Mouse (Mus musculus) left cerebral cortex, postnatal 25 days (tissue): ENCODE measurements around the gene Zfp219. TPM values are rescaled to one million over a fixed set of nuclear protein-coding genes. Genes with fewer than 3 reads are reported as not detected.
A peak's percentile ranks its signal among the peaks of the same experiment; 100 is the strongest.

Source experiments
- DNase-seq, 2 experiments: peaks; one replicate each; pipeline ENCODE4 v3.0.0; 2022; ENCODE audit warnings: low spot score in 2 of 2, mixed read lengths in 1 of 2
- intact Hi-C: fragments of 180-260 bp; cut with DNase I; formaldehyde crosslinking; loops from one replicate; pipeline ENCODE4 v1.15.1; 2025
- total RNA-seq, 2 experiments: library from RNA; stranded (reverse); gene quantifications; 2 replicates each; pipeline ENCODE4 v1.2.3; 2021

Zfp219 gene
- total RNA-seq, 2 experiments from 2014 or later, result 32.0 to 36.3 TPM

DNA sequence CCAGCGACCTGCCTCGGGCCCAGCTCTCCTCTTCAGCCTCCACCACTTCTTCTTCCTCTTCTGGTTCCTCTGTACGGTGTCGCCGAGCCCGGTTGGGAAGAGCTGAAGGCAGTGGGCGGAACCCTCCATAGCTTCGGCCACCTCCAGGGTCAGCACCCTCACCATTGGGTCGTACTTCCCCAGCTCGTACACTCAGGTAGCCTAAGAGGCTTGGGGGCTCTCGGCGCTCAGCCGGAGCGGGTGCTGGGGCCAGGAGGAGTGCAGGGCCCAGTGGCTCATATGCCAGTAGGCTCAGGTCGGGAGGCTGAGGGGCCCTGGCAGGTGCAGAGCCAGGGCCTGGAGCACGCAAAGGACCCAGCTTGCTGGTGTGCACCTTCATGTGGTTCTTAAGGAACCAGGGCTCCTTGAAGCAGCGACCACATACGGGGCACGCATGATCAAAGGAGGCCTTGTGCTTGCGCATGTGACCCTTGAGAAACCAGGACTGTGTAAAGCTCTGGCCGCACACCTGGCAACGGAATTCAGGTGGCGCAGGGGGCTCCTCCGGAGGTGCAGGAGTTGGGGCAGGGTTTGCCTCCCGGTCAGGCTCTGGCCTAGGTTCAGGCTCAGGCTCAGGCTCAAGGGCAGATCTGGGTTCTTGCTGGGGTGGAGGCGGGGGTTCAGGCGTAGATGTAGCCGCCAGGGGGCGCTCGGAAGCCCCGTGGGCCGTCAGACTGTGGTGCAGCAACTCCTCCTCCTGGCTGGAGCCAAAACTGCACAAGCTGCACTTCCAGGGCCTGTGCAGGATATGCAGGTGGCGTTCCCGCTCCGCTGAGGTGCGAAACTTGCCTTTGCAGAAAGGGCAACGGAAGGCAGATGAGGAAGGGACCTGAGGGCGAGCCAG, 12.0 kb downstream of the Zfp219 start:
- DNase-seq, result peak; percentile 92 to 93
- intact Hi-C loops, result loop anchor here (2.0 to 5.0 kb wide), 2 partner anchors 24 to 106 kb away; partner anchors contain the start of gene Arhgef40

DNA sequence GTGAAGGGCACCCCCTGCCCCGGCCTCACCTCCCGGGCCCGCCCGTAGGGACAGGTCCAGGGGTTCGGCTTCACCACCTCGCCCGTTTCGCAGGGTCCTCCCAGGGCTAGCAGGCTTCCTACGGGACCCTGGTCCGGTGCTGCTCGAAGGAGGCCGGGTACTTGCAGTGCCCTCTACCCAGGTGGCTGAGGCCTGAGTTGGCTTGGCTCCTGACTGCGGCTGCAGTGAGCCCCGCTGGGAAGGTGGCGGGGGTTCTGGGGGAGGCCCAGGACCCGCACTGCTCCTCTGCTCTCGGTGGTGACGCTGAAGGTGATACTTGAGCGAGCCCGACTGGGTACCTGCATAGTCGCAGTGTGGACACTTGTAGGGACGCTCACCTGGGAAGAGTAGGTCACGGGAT, 13.8 kb downstream of the Zfp219 start:
- DNase-seq, result no peak
- intact Hi-C loops, result loop anchor here (5.0 kb wide), 1 partner anchor 104 kb away; no protein-coding TSS in a partner anchor

DNA sequence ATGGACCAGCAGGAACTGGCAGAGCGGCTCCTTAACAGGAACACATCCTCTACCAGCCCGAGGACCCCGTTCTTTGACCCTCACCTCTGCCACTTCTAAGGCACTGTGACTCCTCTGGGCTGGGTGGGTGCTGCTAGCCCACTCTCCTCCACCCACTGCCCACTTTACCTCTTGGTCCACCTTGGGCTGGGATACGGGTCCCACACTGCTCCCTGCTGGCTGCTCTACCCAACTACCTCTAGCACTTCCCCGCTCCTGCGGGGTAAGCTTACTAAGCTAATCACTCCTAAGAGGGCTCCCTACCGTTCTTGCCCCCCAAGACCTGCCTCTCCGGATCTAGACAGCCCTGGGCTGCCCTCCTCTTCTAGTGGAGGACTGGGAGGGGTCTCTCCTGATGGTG, 14.3 kb downstream of the Zfp219 start:
- no peak for DNase-seq
- intact Hi-C loops, result loop anchor here (5.0 kb wide), 1 partner anchor 104 kb away; no protein-coding TSS in a partner anchor

DNA sequence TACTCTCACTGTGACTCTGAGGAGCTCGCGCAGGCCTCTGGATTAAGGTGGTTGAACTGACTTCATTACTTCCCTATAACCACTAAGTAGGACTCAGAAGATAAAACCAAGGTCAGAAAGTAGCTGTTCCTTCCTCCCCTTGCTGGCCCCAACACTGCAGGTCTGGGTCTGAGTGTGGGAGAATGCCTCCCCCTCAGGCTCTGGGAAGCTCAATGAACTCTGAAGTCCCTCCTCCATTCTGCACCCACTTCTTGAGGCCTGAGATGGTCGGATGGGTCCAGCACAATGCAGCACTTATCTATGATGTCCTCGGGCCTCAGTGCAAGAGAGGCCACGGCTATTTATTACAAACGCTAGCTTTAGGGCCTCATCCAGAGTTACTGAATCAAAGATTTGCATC, 14.9 kb downstream of the Zfp219 start:
- intact Hi-C loops, result loop anchor here (5.0 kb wide), 1 partner anchor 103 kb away; no protein-coding TSS in a partner anchor
- no peak for DNase-seq

DNA sequence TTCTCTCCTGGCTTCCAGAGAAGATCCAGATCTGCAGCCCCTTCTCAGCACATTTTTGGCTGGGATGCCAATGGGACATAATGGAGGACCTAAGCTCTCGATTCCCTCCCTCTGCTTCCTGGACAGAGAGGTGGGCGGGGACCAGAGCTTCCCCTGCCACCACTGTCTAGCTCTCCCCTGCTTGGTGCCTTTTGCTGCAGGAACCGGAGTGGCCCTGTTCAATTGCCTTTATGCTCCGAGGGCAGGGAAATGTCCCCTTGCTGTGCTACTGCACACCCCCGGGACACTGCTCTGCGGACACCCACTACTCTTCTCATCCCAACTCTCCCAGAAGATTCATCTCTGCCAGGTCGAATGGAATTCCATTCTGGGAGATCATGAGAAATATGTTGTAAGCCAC, 15.4 kb downstream of the Zfp219 start:
- intact Hi-C loops, result loop anchor here (5.0 kb wide), 1 partner anchor 103 kb away; no protein-coding TSS in a partner anchor
- DNase-seq, result no peak

DNA sequence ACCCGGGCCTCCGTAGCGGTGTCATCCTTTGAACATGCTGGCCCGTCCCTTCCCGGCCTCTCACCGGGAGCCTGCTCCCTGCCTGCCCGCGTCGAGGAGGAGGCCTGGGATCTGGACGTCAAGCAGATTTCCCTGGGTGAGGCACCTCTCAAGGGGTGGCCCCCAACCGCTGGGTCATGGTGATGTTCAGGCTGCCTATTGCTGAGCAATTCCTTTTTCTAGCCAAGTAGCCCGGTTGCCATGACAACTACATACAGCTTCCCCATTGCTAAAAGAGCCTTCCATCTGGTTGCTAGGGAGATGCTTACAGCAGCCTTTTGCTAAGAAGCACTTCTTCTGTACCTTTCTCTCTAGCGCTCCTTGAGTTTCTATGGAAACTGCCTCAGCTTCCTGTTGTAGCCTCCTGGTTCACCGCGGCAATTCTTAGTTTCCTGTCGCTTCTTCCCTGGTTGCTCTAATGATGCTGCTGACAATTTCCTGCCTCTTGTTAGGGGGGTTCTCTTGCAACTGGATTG, 16.5 kb downstream of the Zfp219 start:
- intact Hi-C loops, result no loop called here
- DNase-seq, result peak; percentile 88 to 97

DNA sequence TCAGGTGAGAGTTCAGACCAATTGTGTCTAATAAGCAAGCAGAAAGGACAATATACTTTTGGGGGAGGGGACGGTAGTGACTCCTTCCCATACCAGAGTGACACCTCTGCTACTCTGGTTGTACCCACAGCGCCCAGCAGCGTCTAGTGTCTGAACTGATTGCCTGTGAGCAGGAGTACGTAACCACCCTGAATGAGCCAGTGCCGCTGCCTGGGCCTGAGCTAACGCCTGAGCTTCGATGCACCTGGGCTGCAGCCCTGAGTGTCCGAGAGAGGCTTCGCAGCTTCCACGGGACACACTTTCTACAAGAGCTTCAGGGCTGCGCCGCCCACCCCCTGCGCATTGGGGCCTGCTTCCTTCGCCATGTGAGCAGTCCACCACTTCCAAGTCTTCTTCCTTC, 23.1 kb downstream of the Zfp219 start:
- intact Hi-C loops, result no loop called here
- no peak for DNase-seq

DNA sequence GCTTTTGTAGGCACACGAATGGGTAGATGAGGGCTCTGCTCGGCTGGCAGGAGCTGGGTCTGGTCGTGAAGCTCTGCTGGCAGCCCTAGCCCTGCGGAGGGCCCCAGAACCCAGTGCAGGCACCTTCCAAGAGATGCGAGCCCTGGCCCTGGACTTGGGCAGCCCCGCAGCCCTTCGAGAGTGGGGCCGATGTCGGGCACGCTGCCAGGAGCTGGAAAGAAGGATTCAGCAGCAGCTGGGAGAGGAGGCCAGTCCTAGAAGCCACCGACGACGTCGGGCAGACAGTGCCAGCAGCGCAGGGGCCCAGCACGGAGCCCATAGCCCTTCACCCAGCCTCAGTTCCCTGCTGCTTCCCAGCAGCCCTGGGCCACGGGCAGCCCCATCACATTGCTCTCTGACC, 23.7 kb downstream of the Zfp219 start:
- intact Hi-C loops, result no loop called here
- no peak for DNase-seq

DNA sequence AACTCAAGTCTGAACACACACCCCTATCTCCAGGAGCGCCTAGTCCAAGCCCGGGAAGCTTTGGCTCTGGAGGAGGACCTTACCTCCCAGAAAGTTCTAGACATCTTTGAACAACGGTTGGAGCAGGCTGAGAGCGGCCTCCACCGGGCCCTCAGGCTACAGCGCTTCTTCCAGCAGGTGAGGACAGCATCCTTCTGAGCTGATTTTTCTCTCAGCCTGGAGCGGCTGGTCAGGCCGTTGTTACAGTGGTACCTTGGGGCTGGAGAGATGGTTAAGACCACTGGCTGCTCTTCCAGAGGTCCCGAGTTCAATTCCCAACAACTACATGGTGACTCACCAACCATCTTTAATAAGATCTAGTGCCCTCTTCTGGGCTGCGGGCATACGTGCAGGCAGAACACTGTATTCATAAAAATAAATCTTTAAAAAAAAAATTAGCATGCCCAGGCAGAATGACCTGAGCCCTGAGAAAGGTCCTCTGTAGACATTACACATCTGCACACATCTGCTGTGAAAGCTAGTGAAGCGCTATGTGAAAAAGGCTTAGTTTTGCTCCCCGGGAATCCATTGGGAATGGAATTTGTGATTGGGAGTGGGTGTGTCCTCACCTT, 24.2 kb downstream of the Zfp219 start:
- no peak for DNase-seq
- intact Hi-C loops, result no loop called here

DNA sequence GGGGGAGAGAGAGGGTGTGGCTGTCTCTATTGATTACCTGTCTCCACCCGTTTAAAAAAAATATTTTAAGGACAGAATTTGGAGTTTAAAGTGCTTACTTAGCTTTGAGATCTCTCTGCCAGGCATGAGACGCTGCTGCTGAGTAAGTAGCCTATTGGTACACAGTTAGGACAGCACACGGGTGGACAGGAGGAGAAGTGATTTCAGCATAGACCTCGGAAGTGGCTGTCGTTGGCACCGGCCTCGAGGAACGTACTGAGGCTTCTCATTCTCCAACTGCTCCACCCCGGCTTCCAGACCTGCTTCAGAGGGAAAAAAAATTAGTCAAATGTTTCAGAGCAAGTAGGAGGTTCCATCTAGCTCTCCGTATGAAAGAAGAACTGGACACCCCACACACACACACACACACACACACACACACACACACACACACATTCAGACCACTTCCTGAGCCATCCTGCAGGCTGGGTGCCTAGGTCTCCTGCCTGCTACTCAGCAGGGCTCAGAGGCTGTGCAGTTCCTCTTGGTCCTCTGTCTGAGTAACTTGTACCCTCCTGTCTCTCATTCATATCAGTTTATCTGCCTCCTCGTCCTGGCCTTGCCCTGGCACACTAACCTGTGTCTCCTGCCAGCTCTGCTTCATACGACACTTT, 25.2 kb downstream of the Zfp219 start:
- DNase-seq, result no peak
- intact Hi-C loops, result no loop called here

DNA sequence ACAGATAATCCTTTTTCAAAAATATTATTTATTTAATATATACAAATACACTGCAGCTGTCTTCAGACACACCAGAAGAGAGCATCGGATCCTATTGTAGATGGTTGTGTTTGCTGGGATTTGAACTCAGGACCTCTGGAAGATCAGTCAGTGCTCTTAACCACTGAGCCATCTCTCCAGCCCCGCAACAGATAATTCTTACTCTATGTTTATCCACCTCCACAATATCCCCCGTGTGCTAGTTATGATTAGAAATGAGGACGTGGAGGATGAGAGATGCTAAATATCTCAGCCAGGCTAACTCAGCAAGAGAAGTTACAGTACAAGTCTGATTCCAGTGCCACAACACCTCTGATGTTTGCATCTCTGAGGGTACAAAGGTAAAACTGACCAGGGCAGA, 26.1 kb downstream of the Zfp219 start:
- intact Hi-C loops, result no loop called here
- DNase-seq, result no peak

DNA sequence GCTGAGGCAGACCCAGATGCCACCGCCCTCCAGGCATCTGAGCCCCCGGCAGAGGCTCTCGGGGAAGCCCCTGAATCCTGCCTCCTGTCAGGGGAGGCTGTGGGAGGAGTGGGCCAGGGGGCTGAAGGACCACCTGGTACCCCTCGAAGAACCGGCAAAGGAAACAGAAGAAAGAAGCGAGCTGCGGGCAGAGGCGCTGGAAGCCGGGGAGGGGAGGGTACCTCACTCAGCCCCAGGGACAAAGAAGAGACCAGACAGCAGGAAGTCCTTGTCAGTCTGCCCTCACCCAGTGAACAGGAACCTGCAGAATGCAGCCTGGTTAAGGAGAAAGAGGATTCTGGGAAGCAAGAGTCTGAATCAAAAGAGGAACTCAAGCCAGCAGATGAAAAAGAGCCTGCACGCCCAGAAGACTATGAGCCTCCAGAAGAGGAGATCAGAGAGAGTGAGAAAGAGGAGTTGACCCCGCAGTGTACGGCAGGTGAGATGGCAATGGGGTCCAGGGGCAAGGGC, 31.0 kb downstream of the Zfp219 start:
- intact Hi-C loops, result no loop called here

DNA sequence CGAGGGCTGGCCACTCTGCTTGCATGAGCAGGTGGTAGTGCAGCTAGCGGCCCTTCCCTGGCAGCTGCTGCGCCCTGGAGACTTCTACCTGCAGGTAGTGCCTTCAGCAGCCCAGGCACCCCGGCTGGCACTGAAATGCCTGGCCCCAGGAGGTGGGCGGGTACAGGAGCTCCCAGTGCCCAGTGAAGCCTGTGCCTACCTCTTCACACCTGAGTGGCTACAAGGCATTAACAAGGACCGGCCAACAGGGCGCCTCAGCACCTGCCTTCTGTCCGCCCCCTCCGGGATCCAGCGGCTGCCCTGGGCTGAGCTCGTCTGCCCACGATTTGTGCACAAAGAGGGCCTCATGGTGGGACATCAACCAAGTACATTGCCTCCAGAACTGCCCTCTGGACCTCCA, 31.8 kb downstream of the Zfp219 start:
- DNase-seq, result no peak
- intact Hi-C loops, result no loop called here

More for the DNA sequence above, 31.0 kb downstream of the Zfp219 start:
- DNase-seq, result no peak

DNA sequence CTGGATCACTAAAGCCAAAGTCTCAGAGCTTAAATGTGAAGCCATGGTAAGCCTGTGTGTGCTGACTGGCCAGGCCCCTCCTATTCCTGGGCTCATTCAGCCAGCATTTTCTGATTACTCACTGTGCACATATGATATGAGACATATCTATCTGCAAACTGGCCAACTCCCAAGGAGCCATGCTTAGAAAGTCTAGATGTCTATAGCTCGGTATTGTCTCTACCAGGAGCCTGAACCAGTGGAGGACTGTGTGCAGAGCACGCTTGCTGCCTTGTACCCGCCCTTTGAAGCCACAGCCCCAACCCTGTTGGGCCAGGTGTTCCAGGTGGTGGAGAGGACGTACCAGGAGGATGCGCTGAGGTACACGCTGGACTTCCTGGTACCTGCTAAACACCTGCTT, 33.4 kb downstream of the Zfp219 start:
- intact Hi-C loops, result no loop called here
- DNase-seq, result no peak

DNA sequence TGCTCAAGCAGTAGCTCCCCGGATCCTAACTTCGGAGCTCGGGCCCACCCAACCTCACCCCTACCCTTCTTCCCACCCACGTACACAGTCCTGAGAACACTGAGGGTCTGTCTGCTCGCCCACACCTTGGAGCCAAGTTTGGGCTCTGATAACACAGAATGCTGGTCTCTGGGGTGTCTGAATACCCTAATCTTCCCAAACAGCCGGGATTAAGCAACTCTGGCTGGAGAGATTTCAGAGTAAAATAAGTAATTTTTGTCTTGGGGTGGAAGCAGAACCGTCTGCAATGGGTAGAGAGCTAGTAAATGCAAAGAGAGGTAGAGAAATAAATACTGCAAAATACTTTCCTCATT, 34.4 kb downstream of the Zfp219 start:
- DNase-seq, result no peak
- intact Hi-C loops, result no loop called here

DNA sequence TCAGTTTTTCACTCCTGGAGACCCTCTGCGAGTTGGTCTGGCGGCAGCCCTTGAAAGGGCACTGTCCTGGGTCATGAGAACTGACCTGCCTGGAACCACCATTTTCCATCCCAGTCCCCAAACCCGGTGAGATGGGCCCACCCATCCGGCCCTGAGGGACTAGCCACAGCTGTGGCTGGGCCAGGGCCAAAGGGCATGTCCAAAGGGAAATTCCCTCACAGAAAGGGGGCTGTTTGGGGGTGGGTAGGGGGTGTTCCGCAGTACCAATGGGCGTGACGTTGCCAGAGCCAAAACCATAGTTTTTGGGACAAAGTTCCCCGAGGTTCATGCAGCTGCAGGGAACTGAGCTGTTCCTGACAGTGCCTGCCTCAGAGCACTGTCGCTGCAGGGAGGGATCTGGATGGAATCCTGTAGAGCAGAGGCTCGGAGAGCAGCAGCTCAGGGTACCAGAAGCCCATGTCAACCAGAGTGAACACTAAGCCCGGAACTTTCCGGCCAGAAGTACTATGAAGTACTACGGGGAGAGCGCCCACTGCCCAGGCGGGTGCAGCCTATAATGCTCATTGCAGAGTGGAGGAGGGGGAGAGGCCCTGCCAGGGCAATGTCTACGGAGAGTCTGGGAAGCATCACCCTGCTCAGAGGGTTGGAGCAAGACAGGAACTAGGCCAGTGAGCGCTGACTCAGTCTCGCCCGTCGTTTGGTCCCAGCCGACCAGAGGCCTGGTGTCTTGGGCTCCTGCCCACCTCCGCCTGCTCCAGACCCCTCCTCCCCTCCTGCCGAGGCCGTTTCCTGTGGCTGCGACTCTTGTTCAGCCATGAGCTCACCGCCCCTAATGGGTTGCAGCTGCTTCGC, 35.0 kb downstream of the Zfp219 start:
- peak; percentile 60 to 78 for DNase-seq
- intact Hi-C loops, result loop anchor here (2.0 kb wide), 2 partner anchors 23 to 71 kb away; partner anchors contain the start of gene Ndrg2

DNA sequence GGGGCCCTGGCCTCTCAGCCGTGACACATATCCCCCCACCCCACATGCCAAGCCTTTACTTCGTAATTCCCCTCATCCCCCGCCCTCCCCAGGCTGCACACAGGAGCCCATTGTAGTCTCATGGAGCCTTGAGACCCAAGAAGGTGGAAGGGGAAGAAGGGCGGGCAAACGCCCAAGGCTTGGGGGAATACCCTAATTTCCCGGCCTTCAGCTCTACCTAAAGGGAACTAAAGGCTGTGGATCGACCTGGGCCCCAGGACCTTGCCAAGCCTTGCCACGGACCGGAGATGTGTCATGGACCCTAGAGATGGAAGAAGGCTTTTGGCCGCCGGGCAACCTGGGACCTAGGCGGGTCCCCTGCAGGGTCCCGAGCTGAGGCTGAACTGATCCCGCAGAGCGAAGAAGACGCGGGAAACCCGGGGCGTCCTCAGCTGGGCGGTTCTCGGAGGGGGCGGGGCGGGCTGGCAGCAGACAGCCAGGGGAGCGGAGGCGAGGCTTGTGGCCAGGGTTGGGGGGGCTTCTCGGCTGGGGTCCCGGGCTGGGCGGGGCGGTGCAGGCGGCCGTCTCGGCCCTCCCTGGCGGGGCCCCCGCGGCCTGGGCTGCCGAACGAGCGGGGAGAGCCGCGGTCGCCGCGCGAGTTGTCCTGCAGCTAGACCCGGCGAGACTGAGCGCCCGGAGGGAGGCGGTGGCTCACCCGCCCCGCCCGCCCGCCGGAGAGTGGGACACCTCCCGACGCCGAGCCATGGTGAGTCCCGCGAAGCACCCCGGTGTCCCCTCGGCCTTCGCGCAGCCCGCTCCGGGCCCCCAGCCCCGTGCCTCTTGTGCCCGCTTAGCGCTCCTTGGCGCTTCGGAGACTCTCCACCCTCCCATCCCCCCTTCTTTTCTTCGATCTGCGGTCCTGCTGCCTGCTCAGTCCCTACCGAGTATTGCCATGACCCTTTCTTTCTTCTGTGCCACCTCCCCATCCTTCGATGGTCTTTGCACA, 36.0 kb downstream of the Zfp219 start, which contains the start of gene Arhgef40:
TSS of gene Arhgef40 (plus strand) at position 473 of the 985 bp plus-strand sequence.
- DNase-seq, result peak; percentile 61 to 66
- intact Hi-C loops, result loop anchor here (2.0 kb wide), 2 partner anchors 24 to 70 kb away; partner anchors contain the start of gene Ndrg2

DNA sequence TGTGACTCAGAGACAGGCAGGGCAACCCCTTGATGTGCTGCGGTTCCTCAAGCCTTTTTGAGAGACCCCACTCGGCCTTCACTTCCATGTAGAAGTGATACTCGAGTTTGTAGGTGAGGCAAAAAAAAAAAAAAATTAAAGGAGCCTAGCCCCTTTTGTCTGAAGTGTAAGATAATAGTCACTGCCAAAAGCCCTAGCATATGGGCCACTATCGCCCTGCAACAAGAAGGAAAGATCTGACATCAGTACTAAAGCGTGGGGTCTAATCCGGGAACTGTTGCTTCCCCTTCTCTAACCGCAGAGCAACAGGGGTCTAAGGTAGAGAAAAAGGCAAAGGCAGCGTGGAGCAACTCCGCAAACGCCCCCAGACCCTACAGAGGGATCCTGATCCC, 36.7 kb downstream of the Zfp219 start:
- no peak for DNase-seq
- intact Hi-C loops, result loop anchor here (2.0 kb wide), 2 partner anchors 25 to 69 kb away; partner anchors contain the start of gene Ndrg2
